Mouse (Mus musculus) c-Kit-positive CD71-positive TER-119-negative erythroid progenitor cells, embryonic 14.5 days (primary cell): ENCODE data around the gene Gsdma.
A peak's percentile ranks its signal among the peaks of the same experiment; 100 is the strongest.
"Not testable (repeated sequence)": the region's sequence is repeated elsewhere in the genome, so short reads cannot be mapped to it uniquely, and the experiment has no call there.

ENCODE experiments used
- DNase-seq: peaks from one replicate; pipeline ENCODE4 v3.0.0-alpha.2; 2013; ENCODE audit warnings: low read depth

Gene Gsdma

DNA sequence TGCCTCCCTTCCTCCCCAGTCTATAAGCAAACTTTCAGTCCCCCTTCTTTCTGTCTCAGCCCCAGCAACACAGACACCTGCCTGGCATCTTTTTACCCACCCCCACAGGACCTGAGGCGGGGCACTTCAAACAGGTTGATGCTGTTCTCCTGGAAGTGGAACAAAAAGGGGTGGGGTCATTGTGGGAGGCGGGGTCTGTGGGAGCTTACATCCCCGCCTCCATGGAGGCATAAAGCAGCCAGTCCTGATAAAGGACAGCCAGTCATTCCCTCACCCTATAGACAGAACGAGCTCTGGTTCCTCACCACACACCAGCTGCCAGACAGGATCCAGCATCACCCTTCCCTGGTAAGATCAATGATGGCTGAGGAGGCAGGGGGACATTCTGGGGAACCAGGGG is at the start of gene Gsdma:
Gene Gsdma, plus strand, starts transcription at position 261 of the 400 bp plus-strand sequence.
- DNase-seq: no peak

DNA sequence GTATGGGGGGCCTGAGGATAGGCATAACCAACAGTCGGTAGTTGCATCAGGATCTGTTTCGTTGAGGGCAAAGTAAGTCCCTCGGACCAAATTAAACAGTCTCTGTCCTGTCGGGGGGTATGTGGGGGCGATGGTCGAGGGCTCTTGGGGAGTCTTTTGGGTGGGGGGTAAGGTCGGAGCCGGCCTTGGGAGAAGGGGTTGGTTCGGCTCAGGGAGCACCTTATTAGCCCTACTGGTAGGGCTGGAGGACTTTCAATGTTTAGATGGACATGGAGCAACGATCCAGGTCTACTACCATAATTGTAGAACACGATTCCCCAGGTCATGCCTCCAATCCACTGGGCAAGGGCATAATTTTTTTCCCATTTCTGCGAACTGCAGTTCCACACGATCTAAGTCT is 43.4 kb upstream of the Gsdma start:
- DNase-seq: no peak

DNA sequence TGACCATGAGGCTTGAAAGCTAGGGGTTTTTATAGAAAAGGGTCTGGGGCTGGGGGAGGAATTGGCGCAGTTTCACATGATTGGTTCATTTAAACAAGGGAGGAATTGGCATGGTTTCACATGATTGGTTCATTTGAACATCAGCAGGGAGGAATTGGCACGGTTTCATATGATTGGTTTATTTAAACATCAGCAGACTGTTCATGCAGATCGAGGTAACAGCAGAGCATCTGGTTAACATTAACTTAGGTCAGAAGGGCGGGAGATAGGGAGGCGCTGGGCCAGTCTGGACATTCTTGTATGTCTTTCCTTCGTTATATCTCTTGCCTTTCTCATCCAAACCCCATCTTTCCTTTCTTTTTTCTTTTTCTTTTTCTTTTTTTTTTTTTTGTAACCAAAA is 40.2 kb upstream of the Gsdma start:
- not testable (repeated sequence) for DNase-seq

DNA sequence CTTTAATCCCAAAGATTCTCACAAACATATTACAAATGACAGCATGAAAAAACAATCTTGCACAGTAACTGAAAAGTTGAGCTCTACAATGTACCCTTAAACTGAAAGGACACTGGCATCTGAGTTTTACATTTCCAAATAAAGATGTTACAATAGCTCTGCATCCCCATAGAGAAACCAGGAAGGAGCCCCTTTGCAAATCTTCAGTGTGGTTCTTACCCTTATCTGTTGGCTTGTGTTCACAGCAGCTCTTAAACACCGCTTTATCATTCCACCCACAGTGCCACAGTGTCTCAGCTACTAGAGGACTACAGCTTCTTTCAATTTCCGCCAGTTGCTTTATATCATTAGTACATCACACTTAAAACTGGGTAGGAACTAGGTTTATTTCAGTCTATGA is 39.8 kb upstream of the Gsdma start:
- not testable (repeated sequence) for DNase-seq

DNA sequence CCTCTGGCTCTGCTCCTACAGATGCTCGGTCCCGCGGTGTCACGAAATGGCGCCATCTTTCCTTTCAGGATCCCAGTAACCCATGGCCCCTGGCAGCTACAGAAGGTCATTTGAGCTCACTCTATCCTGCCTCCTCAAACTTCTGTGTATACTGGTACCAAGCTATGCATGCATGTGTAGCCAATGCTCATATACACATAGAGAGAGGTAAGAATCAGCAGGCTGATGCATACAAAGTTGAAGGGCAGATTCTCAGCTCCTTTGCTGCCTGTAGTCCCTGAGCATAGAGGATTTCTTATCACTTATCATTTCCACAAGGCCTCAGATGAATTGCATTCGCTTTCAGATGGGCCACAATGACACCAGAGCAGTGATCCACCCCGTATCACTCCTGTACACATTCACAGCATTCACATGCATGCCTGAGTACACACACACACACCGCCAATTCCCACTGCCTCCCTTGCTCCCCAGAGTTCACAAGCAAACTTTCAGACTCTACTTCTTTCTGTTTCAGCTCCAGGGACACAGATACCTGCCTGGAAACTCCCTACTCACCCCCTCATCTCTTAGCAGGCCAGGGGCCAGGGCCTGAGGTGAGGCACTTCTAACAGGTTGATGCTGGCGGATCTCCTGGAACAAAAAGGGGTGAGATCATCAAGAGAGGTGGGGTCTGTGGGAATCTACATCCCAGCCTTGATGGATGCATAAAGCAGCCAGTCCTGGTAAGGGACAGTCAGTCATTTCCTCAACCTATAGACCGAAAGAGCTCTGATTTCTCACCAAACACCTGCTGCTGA is 38.3 kb upstream of the Gsdma start, which contains the start of the genes Gm12355 and Gsdma3:
Gene Gm12355, minus strand, starts transcription at position 51 of the 800 bp plus-strand sequence.
Gene Gsdma3, plus strand, starts transcription at position 750 of the 800 bp plus-strand sequence.
- no peak for DNase-seq

DNA sequence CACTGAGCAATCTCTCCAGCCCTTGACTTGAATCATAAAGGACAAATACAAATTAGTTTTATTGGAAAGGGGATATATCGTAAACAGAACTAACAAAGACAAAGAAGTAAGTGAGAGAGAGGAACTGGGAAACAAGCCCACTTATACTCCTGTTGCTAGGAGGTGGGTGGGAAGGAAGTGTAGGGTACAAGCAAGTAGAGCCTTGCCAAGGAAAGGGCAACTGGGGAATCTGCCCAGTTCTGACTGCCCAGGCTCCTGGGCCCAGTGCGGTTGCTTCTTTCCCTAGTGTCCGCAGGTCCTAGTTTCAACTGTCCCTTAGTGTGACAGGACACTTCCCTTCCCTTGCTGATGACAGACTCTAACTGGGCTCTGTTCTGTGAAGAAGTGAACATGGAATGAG is 35.4 kb upstream of the Gsdma start:
- no peak for DNase-seq

DNA sequence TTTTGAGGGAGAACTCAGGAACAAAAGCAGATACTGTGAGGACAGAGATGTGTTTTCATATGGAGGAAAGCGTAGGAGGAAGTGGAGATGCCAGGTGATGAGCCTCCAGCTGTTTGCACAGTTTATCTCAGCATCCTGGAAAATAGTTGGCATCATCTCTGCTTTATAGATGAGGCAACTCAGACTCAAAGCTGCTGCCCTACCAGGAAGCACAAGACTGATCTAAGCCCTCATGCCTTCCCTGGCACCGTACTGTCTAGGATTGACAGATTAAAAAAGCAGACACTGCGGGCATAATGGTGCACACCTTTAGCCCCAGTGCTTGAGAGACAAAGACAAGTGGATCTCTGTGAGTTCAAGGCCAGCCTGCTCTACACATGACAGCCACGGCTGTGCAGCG is 33.5 kb upstream of the Gsdma start:
- no peak for DNase-seq

DNA sequence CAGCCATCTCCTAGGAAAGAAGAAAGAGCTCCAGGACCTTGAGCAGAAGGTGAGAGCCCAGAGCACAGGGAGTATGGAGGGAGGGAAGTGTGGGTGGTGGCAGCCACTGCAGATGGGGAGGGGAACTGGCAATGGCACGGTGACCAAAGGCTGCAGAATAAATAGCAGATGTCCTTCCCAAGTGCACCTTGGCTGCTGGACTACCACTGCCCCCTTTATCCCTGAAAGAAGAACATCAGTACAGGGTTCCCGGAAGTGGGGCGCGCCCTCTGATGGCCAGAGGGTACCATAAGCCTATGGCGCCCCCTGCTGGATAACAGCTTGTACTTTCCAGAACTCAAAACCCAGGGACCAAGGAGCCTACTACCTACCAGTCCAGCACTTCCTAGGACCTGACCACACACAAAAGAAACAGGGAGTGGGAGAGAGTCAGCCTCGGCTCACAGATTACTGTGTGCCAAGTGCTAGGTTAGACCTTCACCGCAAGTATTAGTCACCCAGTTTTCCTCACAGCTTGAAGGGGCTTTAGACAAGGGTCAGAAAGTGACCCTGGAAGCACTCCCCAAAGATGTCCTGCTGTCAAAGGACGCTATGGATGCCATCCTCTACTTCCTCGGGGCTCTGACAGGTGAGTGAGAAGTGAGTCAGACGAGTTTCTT is 28.7 kb upstream of the Gsdma start:
- DNase-seq: peak; percentile 6

DNA sequence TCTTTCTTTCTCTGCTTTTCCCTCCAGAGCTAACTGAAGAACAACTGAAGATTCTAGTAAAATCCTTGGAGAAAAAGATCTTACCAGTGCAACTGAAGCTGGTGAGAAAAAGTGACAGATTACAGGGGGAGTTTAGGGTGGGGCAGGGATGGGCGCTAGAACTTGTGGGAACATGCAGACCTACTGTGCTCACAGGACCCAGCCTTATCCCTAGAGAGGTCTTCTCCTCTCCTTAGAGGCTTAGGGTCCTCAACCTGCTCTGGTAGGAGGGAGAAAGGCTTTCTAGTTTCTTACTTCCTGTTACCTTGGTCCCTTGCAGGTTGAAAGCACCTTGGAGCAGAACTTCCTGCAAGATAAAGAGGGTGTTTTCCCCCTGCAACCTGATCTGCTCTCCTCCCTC is 26.6 kb upstream of the Gsdma start:
- DNase-seq: no peak

DNA sequence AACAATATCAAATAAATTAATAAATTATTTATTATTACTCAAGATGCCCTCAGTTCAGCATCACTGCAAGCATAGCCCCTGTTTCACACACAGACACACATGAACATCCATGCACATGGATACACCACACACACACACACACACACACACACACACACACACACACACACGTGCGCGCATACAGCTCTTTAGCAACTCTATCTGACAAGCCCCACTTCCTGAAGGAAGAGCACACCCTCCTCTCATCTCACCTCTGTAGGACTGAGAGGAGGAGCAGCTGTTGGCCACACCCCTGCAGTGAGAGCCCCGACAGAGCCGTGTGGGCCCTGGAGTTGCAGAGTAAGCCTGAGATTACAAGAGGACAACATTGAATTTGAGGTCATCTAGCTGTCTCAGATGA is 24.1 kb upstream of the Gsdma start:
- DNase-seq: no peak

DNA sequence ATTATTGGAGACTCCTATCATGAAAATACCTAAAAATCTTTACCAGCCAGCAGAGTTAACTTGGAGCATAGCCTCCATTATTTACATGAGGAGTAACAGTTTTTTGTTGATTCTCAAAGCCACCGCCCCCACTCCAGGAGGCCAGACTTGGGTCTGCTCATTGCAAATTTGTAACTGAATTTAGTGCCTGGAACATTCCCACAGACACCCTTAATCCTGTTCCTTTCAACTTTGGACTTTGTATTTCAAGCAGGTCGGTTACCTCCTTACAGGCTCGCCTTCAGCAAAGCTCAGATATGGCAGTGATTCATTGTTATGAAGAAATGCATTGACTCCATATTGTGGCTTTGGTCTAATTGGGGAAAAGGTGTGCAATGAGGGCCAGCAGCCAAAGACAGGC is 19.4 kb upstream of the Gsdma start:
- no peak for DNase-seq

DNA sequence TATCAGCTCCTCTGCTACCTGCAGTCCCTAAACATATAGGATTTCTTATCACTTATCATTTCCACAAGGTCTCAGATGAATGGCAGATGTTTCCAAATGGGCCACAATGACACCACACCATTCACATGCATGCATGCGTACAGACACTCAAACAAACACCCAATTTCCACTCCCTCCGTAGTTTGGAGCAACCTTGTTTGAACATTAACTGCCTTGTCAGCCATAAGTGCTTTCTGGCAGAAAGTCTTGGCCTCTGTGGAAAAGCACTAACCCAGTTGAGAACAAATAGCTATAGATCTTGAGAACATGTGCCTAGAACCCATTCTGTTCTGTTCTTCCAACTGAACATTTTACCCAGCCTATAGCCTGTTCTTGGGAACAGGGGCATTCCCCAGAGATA is 18.2 kb upstream of the Gsdma start:
- DNase-seq: no peak

DNA sequence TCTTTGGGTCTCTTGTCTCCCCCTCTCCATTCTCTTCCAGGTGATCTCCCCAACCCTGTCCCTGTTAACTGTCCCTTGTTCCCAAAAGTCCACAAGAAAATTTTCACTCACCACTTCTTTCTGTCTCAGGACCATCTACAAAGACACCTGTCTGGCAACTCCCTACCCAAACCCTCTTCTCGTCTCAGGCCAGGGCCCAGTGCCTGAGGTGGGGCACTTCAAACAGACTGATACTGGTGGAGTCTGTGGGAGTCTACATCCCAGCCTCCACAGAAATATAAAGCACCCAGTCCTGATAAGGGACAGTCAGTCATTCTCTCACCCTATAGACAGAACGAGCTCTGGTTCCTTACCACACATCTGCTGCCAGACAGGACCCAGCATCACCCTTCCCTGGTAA is 17.7 kb upstream of the Gsdma start, which contains the start of gene Gsdma2:
Gene Gsdma2, plus strand, starts transcription at position 301 of the 400 bp plus-strand sequence.
- no peak for DNase-seq

DNA sequence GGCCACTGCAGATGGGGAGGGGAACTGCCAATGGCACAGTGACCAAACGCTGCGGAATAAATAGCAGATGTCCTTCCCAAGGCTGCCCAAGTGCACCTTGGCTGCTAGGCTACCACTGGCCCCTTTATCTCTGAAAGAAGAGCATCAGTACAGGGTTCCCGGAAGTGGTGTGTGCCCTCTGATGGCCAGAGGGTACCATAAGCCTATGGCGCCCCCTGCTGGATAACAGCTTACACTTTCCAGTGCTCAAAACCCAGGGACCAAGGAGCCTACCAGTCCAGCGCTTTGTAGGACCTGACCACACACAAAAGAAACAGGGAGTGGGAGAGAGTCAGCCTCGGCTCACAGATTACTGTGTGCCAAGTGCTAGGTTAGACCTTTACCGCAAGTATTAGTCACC is 9.1 kb upstream of the Gsdma start:
- DNase-seq: peak; percentile 13

DNA sequence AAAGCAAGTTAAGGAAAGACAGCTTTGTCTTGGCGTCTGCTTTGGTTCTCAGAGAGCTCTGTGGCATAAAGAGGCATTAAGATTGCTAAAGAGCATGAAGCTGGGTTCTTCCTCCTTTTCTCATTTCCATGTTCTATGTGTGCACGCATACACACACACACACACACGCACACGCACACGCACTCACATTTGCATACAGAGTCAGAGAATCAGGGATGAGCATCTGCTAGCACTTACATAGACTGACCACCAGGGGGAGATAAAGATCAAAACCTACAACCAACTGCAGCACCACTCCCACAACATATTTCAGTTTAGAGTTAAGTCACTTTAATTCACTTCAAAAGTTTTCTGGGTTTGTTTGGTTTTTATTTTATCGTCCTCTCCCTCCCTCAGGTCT is 3.6 kb upstream of the Gsdma start:
- no peak for DNase-seq

DNA sequence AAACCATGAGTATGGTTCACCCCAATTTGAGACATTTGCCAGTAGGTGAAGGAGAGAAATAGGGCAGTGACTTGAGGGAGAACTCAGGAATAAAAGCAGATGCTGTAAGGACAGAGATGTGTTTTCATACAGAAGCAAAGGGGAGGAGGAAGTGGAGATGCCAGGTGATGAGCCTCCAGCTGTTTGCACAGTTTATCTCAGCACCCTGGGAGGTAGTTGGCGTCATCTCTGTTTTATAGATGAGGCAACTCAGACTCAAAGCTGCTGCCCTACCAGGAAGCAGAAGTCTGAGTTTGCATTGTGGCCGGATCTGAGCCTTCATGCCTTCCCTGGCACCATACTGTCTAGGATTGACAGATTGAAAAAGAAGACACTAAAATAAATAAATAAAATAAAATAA is 4.8 kb downstream of the Gsdma start:
- no peak for DNase-seq

DNA sequence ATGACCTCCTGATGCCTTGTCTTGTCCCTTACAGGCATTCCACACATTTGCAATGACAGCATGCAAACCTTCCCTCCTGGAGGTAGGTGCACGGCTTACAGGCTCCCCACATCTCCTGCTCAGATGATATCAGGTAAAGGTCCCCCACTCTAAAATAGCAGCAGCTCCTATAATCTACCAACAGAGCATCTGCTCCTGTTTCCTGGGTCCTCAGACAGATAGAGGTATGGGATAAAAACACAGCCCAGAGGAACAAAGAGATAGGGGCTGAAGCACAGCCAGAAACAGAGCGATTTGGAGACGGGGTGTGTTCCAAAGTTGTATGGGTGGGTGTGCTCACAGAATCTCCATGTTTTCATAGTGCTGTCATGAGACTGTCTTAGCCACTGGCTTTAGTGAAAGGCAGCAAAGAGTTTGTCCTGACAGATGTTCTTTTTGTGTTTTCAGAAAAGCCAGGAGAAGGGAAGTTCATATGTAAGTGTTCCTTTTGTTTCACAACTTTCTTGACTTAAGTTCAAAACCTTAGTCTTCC is 7.2 kb downstream of the Gsdma start:
- DNase-seq: no peak

DNA sequence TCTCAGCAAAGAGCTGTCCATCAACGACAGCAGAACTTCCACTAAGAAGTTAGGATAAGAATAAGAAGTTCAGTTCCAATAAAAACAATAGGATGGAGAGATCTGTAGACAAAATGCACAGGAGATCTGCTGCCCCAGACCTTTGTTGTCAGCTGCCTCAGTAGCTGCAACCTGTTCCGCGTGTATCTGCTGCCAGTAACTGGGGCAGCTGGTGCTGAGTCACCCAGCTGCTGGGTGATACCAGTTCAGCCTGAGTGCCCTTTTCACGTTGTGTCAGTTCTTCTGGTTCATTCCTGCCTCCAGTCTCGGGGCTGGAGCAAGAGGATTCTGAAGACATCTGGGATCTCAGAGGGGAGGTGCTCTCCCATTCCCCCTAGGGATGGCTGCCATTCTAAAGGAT is 7.7 kb downstream of the Gsdma start:
- DNase-seq: peak; percentile 42

DNA sequence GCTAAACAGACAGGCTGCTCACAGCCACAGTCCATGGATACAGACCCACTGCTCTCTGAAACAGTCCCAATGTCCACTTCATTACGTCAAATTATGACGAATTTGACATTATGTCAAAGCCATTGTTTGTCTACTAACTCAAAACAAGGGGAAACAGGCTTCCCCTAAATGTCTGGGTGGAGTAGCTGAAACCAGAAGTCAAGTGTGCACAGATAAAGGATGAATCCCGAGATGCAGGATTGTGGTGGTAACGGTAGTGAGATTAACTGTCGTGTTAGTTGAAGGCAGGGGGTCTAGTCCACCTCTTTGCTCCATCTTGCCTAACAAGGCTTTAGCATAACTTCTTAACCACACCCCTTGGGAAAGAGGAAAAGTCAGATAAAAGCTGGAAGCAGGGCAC is 8.3 kb downstream of the Gsdma start:
- DNase-seq: no peak

DNA sequence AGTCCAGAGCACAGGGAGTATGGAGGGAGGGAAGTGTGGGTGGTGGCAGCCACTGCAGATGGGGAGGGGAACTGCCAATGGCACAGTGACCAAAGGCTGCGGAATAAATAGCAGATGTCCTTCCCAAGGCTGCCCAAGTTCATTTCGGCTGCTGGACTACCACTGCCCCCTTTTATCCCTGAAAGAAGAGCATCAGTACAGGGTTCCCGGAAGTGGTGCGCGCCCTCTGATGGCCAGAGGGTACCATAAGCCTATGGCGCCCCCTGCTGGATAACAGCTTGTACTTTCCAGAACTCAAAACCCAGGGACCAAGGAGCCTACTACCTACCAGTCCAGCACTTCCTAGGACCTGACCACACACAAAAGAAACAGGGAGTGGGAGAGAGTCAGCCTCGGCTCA is 9.0 kb downstream of the Gsdma start:
- DNase-seq: not testable (repeated sequence)

DNA sequence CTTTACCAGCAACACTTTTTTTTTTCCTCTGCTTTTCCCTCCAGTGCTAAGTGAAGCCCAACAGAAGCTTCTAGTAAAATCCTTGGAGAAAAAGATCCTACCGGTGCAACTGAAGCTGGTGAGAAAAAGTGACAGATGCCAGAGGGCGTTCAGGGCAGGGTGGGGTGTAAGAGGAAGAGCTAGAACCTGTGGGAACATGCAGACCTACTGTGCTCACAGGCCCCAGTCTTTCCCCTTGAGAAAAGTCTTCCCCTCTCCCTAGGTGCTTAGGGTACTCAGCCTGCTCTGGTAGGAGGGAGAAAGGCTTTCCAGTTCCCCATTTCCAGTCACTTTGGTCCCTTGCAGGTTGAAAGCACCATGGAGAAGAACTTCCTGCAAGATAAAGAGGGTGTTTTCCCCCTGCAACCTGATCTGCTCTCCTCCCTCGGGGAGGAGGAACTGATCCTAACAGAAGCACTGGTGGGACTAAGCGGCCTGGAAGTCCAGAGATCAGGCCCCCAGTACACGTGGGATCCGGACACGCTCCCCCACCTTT is 11.7 kb downstream of the Gsdma start:
- DNase-seq: no peak

DNA sequence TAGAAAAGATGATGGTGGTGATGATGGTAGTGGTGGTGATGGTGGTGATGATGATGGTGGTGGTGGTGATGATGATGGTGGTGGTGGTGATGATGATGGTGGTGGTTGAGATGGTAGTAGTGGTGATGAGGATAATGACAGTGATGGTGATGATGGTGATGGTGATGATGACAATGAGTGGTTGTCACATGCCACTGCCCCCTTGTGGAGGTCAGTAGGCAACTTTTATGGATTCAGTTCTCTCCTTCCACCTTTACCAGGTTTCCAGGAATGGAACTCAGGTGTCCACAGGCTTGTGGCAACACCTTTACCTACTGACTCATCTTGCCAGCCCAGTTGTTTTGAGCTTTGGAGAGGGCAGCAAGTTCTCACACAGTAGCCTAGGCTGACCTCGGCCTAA is 15.9 kb downstream of the Gsdma start:
- DNase-seq: no peak

DNA sequence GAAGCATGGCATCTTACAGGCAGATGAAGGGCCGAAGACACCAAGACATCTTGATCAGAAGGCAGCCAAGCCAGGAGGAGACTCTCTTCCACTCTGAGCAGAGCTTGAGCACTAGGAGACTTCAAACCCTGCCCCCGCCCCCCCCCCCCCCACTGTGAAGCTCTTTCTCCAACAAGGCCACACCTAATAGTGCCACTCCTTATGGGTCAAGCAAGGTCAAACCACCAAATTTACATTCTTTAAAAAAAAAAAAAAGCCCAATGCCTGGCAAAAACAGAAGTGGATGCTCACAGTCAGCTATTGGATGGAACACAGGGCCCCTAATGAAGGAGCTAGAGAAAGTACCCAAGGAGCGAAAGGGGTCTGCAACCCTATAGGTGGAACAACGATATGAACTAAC is 16.4 kb downstream of the Gsdma start:
- not testable (repeated sequence) for DNase-seq
